Comparison of ENCODE assay signal across 12 mouse cellular contexts in genomic region chr10:94037596-94037995, GRCm38 (mm10). TPM values are rescaled to one million over a fixed set of nuclear protein-coding genes. Genes with fewer than 3 reads are reported as not detected.
DNase-seq lines count a peak whose midpoint lies in the region; ATAC-seq and TF ChIP-seq lines count a peak whose summit lies in the region.
"Had no signal": no experiment of that assay in that cellular context is flagged by ENCODE, and none has a peak within 500 bp of the region (broad histone marks: within the 10 kb centered on the region; RNA-seq: fewer than 3 reads in every experiment).

No protein-coding gene starts in this region.

- H3K9me3 ChIP-seq in hindbrain, embryonic 10.5 days: no peaks in the 10 kb centered on the region
- no peaks in the 10 kb centered on the region for H3K9me3 ChIP-seq in hindbrain, embryonic 16.5 days (ENCODE audit: control insufficient read depth, low read length)
- no peaks in the 10 kb centered on the region for H3K9me3 ChIP-seq in lung, embryonic 14.5 days (ENCODE audit: low read depth, low read length)
- H3K9me3 ChIP-seq in intestine, embryonic 14.5 days (ENCODE audit: control insufficient read depth, low read length): no peaks in the 10 kb centered on the region
- H3K9me3 ChIP-seq: forebrain, embryonic 13.5 days; neural tube, embryonic 12.5 days had no signal

- H3K36me3 ChIP-seq in hindbrain, embryonic 10.5 days: no peaks in the 10 kb centered on the region
- H3K36me3 ChIP-seq in hindbrain, embryonic 16.5 days (ENCODE audit: control insufficient read depth, insufficient read depth, low read length): no peaks in the 10 kb centered on the region
- H3K36me3 ChIP-seq in lung, embryonic 14.5 days (ENCODE audit: insufficient read depth): no peaks in the 10 kb centered on the region
- H3K36me3 ChIP-seq in intestine, embryonic 14.5 days (ENCODE audit: control insufficient read depth, insufficient read depth, low read length): no peaks in the 10 kb centered on the region
- H3K36me3 ChIP-seq in macrophage (ENCODE audit: inconsistent target): no peaks in the 10 kb centered on the region
- H3K36me3 ChIP-seq: neural tube, embryonic 12.5 days had no signal

- DNase-seq in hindbrain, embryonic 10.5 days (ENCODE audit: low spot score): no peak
- DNase-seq in lung, embryonic 14.5 days: no peak
- no peak for DNase-seq in lung, adult 2 months
- no peak for DNase-seq in intestine, embryonic 14.5 days (ENCODE audit: low spot score)
- DNase-seq in cerebellum, adult 9-11 months: no peak
- DNase-seq: cerebellum, postnatal 10 days; gastrocnemius, postnatal 25 days; kidney, postnatal 14 days had no signal

- H3K9ac ChIP-seq in hindbrain, embryonic 16.5 days (ENCODE audit: low read depth, low read length): no peak overlapping the region
- H3K9ac ChIP-seq in lung, embryonic 14.5 days: no peak overlapping the region
- H3K9ac ChIP-seq in intestine, embryonic 14.5 days (ENCODE audit: low read length): no peak overlapping the region
- H3K9ac ChIP-seq: forebrain, embryonic 13.5 days; neural tube, embryonic 12.5 days had no signal

- H3K27me3 ChIP-seq in hindbrain, embryonic 10.5 days (ENCODE audit: insufficient read depth, poor library complexity, severe bottlenecking): no peaks in the 10 kb centered on the region
- no peaks in the 10 kb centered on the region for H3K27me3 ChIP-seq in hindbrain, embryonic 16.5 days (replicated peaks; ENCODE audit: control insufficient read depth, insufficient read depth, low read length)
- H3K27me3 ChIP-seq in lung, embryonic 14.5 days (ENCODE audit: insufficient read depth, low read length): no peaks in the 10 kb centered on the region
- H3K27me3 ChIP-seq in intestine, embryonic 14.5 days (replicated peaks; ENCODE audit: control insufficient read depth, insufficient read depth, low read length): no peaks in the 10 kb centered on the region
- H3K27me3 ChIP-seq: forebrain, embryonic 13.5 days; neural tube, embryonic 12.5 days had no signal

- H3K4me2 ChIP-seq in hindbrain, embryonic 16.5 days (ENCODE audit: low read length): no peak overlapping the region; the same call in 1 of the 2 replicates
- no peak overlapping the region for H3K4me2 ChIP-seq in lung, embryonic 14.5 days
- peak overlapping the region; percentile 66 for H3K4me2 ChIP-seq in intestine, embryonic 14.5 days (ENCODE audit: low read length)

- no peak overlapping the region for H3K27ac ChIP-seq in hindbrain, embryonic 10.5 days
- no peak overlapping the region for H3K27ac ChIP-seq in hindbrain, embryonic 16.5 days (ENCODE audit: low read depth, low read length)
- no peak overlapping the region for H3K27ac ChIP-seq in lung, embryonic 14.5 days (ENCODE audit: low read depth)
- no peak overlapping the region for H3K27ac ChIP-seq in intestine, embryonic 14.5 days (ENCODE audit: low read depth)
- H3K27ac ChIP-seq in macrophage: peak overlapping the region; percentile 35; the same call in 1 of the 2 replicates
- H3K27ac ChIP-seq: forebrain, embryonic 13.5 days; neural tube, embryonic 12.5 days had no signal

- peaks cover 44% of the 10 kb centered on the region for H3K4me1 ChIP-seq in hindbrain, embryonic 10.5 days (replicated peaks)
- H3K4me1 ChIP-seq in hindbrain, embryonic 16.5 days (ENCODE audit: control insufficient read depth, insufficient read depth, low read depth, low read length): peaks cover 12% of the 10 kb centered on the region
- peaks cover 6% of the 10 kb centered on the region; the same call in 1 of the 2 replicates for H3K4me1 ChIP-seq in lung, embryonic 14.5 days (ENCODE audit: insufficient read depth)
- no peaks in the 10 kb centered on the region; the same call in none of the 2 replicates for H3K4me1 ChIP-seq in lung, adult 2 months (ENCODE audit: control insufficient read depth, insufficient read depth, low read length)
- peaks cover 7% of the 10 kb centered on the region; the same call in 1 of the 2 replicates for H3K4me1 ChIP-seq in intestine, embryonic 14.5 days (replicated peaks; ENCODE audit: control insufficient read depth, insufficient read depth, low read length)

- peak overlapping the region; percentile 88; the same call in 1 of the 2 replicates for H3K4me3 ChIP-seq in hindbrain, embryonic 10.5 days
- H3K4me3 ChIP-seq in hindbrain, embryonic 16.5 days (ENCODE audit: low read length): no peak overlapping the region; the same call in 1 of the 2 replicates
- peak overlapping the region; percentile 89 for H3K4me3 ChIP-seq in lung, embryonic 14.5 days (ENCODE audit: low read depth, low read length)
- no peak overlapping the region for H3K4me3 ChIP-seq in lung, adult 2 months (replicated peaks; ENCODE audit: extremely low read depth, low read depth, low read length)
- peak overlapping the region; percentile 88 for H3K4me3 ChIP-seq in intestine, embryonic 14.5 days (ENCODE audit: low read depth, low read length)
- H3K4me3 ChIP-seq in macrophage (ENCODE audit: inconsistent target): peak overlapping the region; percentile 62
- H3K4me3 ChIP-seq: neural tube, embryonic 12.5 days had no signal

- ATAC-seq in hindbrain, embryonic 16.5 days: no peak
- no peak for ATAC-seq in lung, embryonic 14.5 days (ENCODE audit: insufficient read depth)
- ATAC-seq in intestine, embryonic 14.5 days (replicated peaks; ENCODE audit: low FRiP score, low TSS enrichment, low read depth): no peak
- ATAC-seq: forebrain, embryonic 13.5 days had no signal

- TF ChIP-seq CTCF in lung, embryonic 14.5 days (IDR thresholded peaks at IDR 0.05; ENCODE audit: low read depth): no peak
- TF ChIP-seq CTCF in lung, adult 2 months (IDR thresholded peaks at IDR 0.05; ENCODE audit: insufficient read depth, low read length): no peak

- H3K79me2 ChIP-seq in macrophage (ENCODE audit: inconsistent target): peaks cover 93% of the 10 kb centered on the region

- 89% methylated on average over 4 of the region's 4 CpGs for WGBS in hindbrain, embryonic 10.5 days
- WGBS in hindbrain, embryonic 16.5 days: 70% methylated on average over 4 of the region's 4 CpGs
- 60% methylated on average over 4 of the region's 4 CpGs for WGBS in lung, embryonic 14.5 days
- WGBS in lung, adult 2 months: 43% methylated on average over 4 of the region's 4 CpGs
- 61% methylated on average over 4 of the region's 4 CpGs for WGBS in intestine, embryonic 14.5 days
- WGBS in macrophage (ENCODE audit: missing documents): 42% methylated on average over 3 of the region's 4 CpGs

- no peak for TF ChIP-seq POLR2A in lung, adult 2 months (IDR thresholded peaks at IDR 0.05; ENCODE audit: borderline replicate concordance, extremely low read depth, low read depth, low read length)

RNA-seq across cellular contexts. Expression of gene Fgd6, which starts 1.8 kb away (rescaled TPM):
- polyA plus RNA-seq in hindbrain, embryonic 10.5 days (2016; fragmentation: Nextera tagmentation; extraction: Ambion mirVana): 4.2 and 4.7 TPM in 2 replicates
- 2.2 and 2.5 TPM in 2 replicates for polyA plus RNA-seq in hindbrain, embryonic 16.5 days (2015; fragmentation: Nextera tagmentation; extraction: Ambion mirVana)
- polyA plus RNA-seq in lung, embryonic 14.5 days (2014; fragmentation: Nextera tagmentation; extraction: Ambion mirVana): 3.3 and 3.6 TPM in 2 replicates
- polyA plus RNA-seq in lung, adult 2 months (2012; rRNA removed): 4.8 and 7.2 TPM in 2 replicates
- 5.0 and 5.1 TPM in 2 replicates for polyA plus RNA-seq in intestine, embryonic 14.5 days (2014; fragmentation: Nextera tagmentation; extraction: Ambion mirVana)
- total RNA-seq in macrophage (2018; cell fraction: chromatin; rRNA removed): 100 to 1,000 TPM in 4 of 26 experiments, 10 to 100 TPM in 22; 19.9 to 164 (median 75.1) TPM
- total RNA-seq in macrophage (2018; cell fraction: cytosol; rRNA removed): 10 to 100 TPM in 24 of 26 experiments, 1 to 10 TPM in 2; 6.4 to 18.8 (median 15.0) TPM
- 10 to 100 TPM; 15.3 to 90.5 (median 39.3) TPM for total RNA-seq in macrophage (2018; cell fraction: nucleus; rRNA removed)
- 10.3 to 11.7 TPM (median 10.9 TPM) in 3 replicates for polyA plus RNA-seq in macrophage (2018)

RNA-seq across cellular contexts. Expression of gene Vezt, which starts 2.0 kb away (rescaled TPM):
- polyA plus RNA-seq in hindbrain, embryonic 10.5 days (2016; fragmentation: Nextera tagmentation; extraction: Ambion mirVana): 30.6 and 35.6 TPM in 2 replicates
- 52.1 and 54.0 TPM in 2 replicates for polyA plus RNA-seq in hindbrain, embryonic 16.5 days (2015; fragmentation: Nextera tagmentation; extraction: Ambion mirVana)
- 29.3 and 30.0 TPM in 2 replicates for polyA plus RNA-seq in lung, embryonic 14.5 days (2014; fragmentation: Nextera tagmentation; extraction: Ambion mirVana)
- 7.9 and 13.4 TPM in 2 replicates for polyA plus RNA-seq in lung, adult 2 months (2012; rRNA removed)
- polyA plus RNA-seq in intestine, embryonic 14.5 days (2014; fragmentation: Nextera tagmentation; extraction: Ambion mirVana): 25.6 and 30.0 TPM in 2 replicates
- total RNA-seq in macrophage (2018; cell fraction: chromatin; rRNA removed): 100 to 1,000 TPM in 4 of 26 experiments, 10 to 100 TPM in 22; 33.5 to 274 (median 73.5) TPM
- total RNA-seq in macrophage (2018; cell fraction: cytosol; rRNA removed): 10 to 100 TPM; 10.6 to 18.7 (median 13.8) TPM
- total RNA-seq in macrophage (2018; cell fraction: nucleus; rRNA removed): 100 to 1,000 TPM in 2 of 26 experiments, 10 to 100 TPM in 24; 21.5 to 227 (median 47.7) TPM
- polyA plus RNA-seq in macrophage (2018): 11.2 to 15.9 TPM (median 13.0 TPM) in 3 replicates

Comparison
In these comparisons a context has a peak if more than half of its experiments do, and no peak if none do; other contexts are left out.
1. H3K4me3 ChIP-seq: peak in hindbrain, embryonic 10.5 days (single experiment), lung, embryonic 14.5 days (single experiment), intestine, embryonic 14.5 days (single experiment) and macrophage (single experiment); none in hindbrain, embryonic 16.5 days (single experiment) and lung, adult 2 months (single experiment).